Mouse (Mus musculus) CH12.LX (cell line): Measurements from ENCODE around the gene Arfip1. TPM values are rescaled to one million over a fixed set of nuclear protein-coding genes. Genes with fewer than 3 reads are reported as not detected.

Source experiments
- DNase-seq: peaks from one replicate; pipeline ENCODE4 v3.0.0-alpha.2; 2013; ENCODE audit errors: extremely low read depth
- H3K27ac ChIP-seq: 2 replicates; pipeline ENCODE4 v1.5.1; 2012; ENCODE audit warnings: low read depth, mild to moderate bottlenecking, control low read depth, moderate library complexity; ENCODE audit not compliant: insufficient read depth
- H3K27me3 ChIP-seq: replicated peaks from 2 replicates; pipeline ENCODE3; 2012; ENCODE audit warnings: inconsistent platforms
- H3K36me3 ChIP-seq, 2 experiments: replicated peaks in 1 of 2; 2 replicates each; pipeline versions ENCODE3 to v1.6.1; 2012; ENCODE audit warnings: inconsistent platforms in 1 of 2, low read length in 1 of 2, mild to moderate bottlenecking in 1 of 2, mixed read lengths in 1 of 2, moderate library complexity in 1 of 2; ENCODE audit not compliant: control insufficient read depth in 1 of 2, insufficient read depth in 1 of 2
- H3K4me1 ChIP-seq, 2 experiments: 2 replicates each; pipeline ENCODE4 v1.6.1; 2012; ENCODE audit warnings: inconsistent platforms in 1 of 2, moderate library complexity in 1 of 2; ENCODE audit not compliant: insufficient read depth in 2 of 2, control insufficient read depth in 1 of 2
- H3K4me2 ChIP-seq: 2 replicates; pipeline ENCODE4 v1.6.1; 2012; ENCODE audit warnings: low read depth, mild to moderate bottlenecking, control low read depth; ENCODE audit not compliant: poor library complexity, insufficient read depth, severe bottlenecking
- H3K4me3 ChIP-seq, 3 experiments: fragments of 150-350 bp in 1 of 3; sonication (generic) in 1 of 3; replicated peaks in 1 of 3; 2 replicates each; pipeline versions ENCODE3 to v1.5.1; 2011 to 2012; ENCODE audit warnings: low read depth in 2 of 3, low read length in 2 of 3, mild to moderate bottlenecking in 2 of 3, moderate library complexity in 2 of 3, control low read depth in 1 of 3, improper control_type of control experiment in 1 of 3, inconsistent platforms in 1 of 3, mixed read lengths in 1 of 3; ENCODE audit not compliant: poor library complexity in 1 of 3
- H3K79me2 ChIP-seq: replicated peaks from 2 replicates; pipeline ENCODE4 v1.6.1; 2012; ENCODE audit warnings: mild to moderate bottlenecking, moderate library complexity; ENCODE audit not compliant: control insufficient read depth, poor library complexity, insufficient read depth, severe bottlenecking; ENCODE audit errors: extremely low read depth
- H3K9ac ChIP-seq: 2 replicates; pipeline ENCODE4 v1.6.1; 2012; ENCODE audit warnings: low read depth, mild to moderate bottlenecking, control low read depth, moderate library complexity; ENCODE audit not compliant: insufficient read depth
- H3K9me3 ChIP-seq: replicated peaks from 2 replicates; pipeline ENCODE3; 2012; ENCODE audit warnings: low read length, inconsistent platforms, mixed read lengths
- CHD1 ChIP-seq: IDR thresholded peaks from 2 replicates; pipeline ENCODE4 v1.6.1; 2012; ENCODE audit warnings: low read depth, low read length, improper control_type of control experiment, inconsistent platforms
- E2F4 ChIP-seq: IDR thresholded peaks from 2 replicates; pipeline ENCODE4 v1.6.1; 2011; ENCODE audit warnings: low read depth, low read length, improper control_type of control experiment; ENCODE audit not compliant: insufficient replicate concordance
- ELF1 ChIP-seq: IDR thresholded peaks from 2 replicates; pipeline ENCODE4 v1.6.1; 2014; ENCODE audit warnings: low read depth, mild to moderate bottlenecking, inconsistent platforms, low read length, improper control_type of control experiment
- EP300 ChIP-seq: IDR thresholded peaks from 2 replicates; pipeline ENCODE4 v1.6.1; 2011; ENCODE audit warnings: low read length, improper control_type of control experiment
- IRF4 ChIP-seq: IDR thresholded peaks from 2 replicates; pipeline ENCODE4 v1.6.1; 2014; ENCODE audit warnings: low read depth, mild to moderate bottlenecking, inconsistent platforms, low read length, improper control_type of control experiment
- JUN ChIP-seq: IDR thresholded peaks from 2 replicates; pipeline ENCODE4 v1.6.1; 2011; ENCODE audit warnings: low read depth, mild to moderate bottlenecking, low read length, improper control_type of control experiment, moderate library complexity; ENCODE audit not compliant: insufficient read depth
- MAZ ChIP-seq: IDR thresholded peaks from 2 replicates; pipeline ENCODE4 v1.6.1; 2012; ENCODE audit warnings: low read depth, mild to moderate bottlenecking, inconsistent platforms, low read length, improper control_type of control experiment, moderate library complexity
- MEF2A ChIP-seq: IDR thresholded peaks from 2 replicates; pipeline ENCODE4 v1.6.1; 2014; ENCODE audit warnings: low read depth, mild to moderate bottlenecking, inconsistent platforms, low read length, improper control_type of control experiment, borderline replicate concordance
- MXI1 ChIP-seq: IDR thresholded peaks from 2 replicates; pipeline ENCODE4 v1.6.1; 2011; ENCODE audit warnings: mild to moderate bottlenecking, low read depth, low read length, improper control_type of control experiment
- MYC ChIP-seq: IDR thresholded peaks from 2 replicates; pipeline ENCODE4 v1.6.1; 2011; ENCODE audit warnings: low read depth, mild to moderate bottlenecking, improper control_type of control experiment, low read length
- NRF1 ChIP-seq: IDR thresholded peaks from 2 replicates; pipeline ENCODE4 v1.6.1; 2014; ENCODE audit warnings: low read depth, mild to moderate bottlenecking, inconsistent platforms, low read length, improper control_type of control experiment, moderate library complexity
- PAX5 ChIP-seq: IDR thresholded peaks from 2 replicates; pipeline ENCODE4 v1.6.1; 2012; ENCODE audit warnings: low read length, inconsistent platforms, mixed read lengths
- POLR2A ChIP-seq: IDR thresholded peaks from 2 replicates; pipeline ENCODE4 v1.6.1; 2011; ENCODE audit warnings: low read depth, mild to moderate bottlenecking, improper control_type of control experiment, low read length
- RAD21 ChIP-seq: IDR thresholded peaks from 2 replicates; pipeline ENCODE4 v1.6.1; 2011; ENCODE audit warnings: low read depth, mild to moderate bottlenecking, low read length, improper control_type of control experiment, moderate library complexity
- SIN3A ChIP-seq: IDR thresholded peaks from 2 replicates; pipeline ENCODE4 v1.6.1; 2012; ENCODE audit warnings: low read length, improper control_type of control experiment, inconsistent platforms
- SMC3 ChIP-seq: IDR thresholded peaks from 2 replicates; pipeline ENCODE4 v1.6.1; 2011; ENCODE audit warnings: low read depth, low read length, improper control_type of control experiment
- USF1 ChIP-seq: IDR thresholded peaks from 2 replicates; pipeline ENCODE4 v1.6.1; 2014; ENCODE audit warnings: low read depth, mild to moderate bottlenecking, inconsistent platforms, low read length, improper control_type of control experiment
- USF2 ChIP-seq: conservative IDR thresholded peaks from 2 replicates; pipeline ENCODE4 v1.6.1; 2011; ENCODE audit warnings: low read depth, low read length, improper control_type of control experiment
- ZC3H11A ChIP-seq: IDR thresholded peaks from 2 replicates; pipeline ENCODE4 v1.6.1; 2012; ENCODE audit warnings: low read depth, mild to moderate bottlenecking, inconsistent platforms, low read length, improper control_type of control experiment
- ZKSCAN1 ChIP-seq: IDR thresholded peaks from 2 replicates; pipeline ENCODE4 v1.6.1; 2012; ENCODE audit warnings: low read depth, inconsistent platforms, low read length, improper control_type of control experiment, borderline replicate concordance
- ZMIZ1 ChIP-seq: IDR thresholded peaks from 2 replicates; pipeline ENCODE4 v1.6.1; 2012; ENCODE audit warnings: low read depth, mild to moderate bottlenecking, inconsistent platforms, low read length, improper control_type of control experiment
- ZNF384 ChIP-seq: IDR thresholded peaks from 2 replicates; pipeline ENCODE4 v1.6.1; 2012; ENCODE audit warnings: low read depth, low read length, improper control_type of control experiment, inconsistent platforms
- dilution Hi-C: fragments of 300-500 bp; cut with MboI; formaldehyde crosslinking; loops from 2 replicates; pipeline ENCODE4 v1.14.3; 2020; ENCODE audit warnings: low sequenced_read_pairs; ENCODE audit not compliant: extremely low pct_unique_long_range_greater_than_20kb, extremely low pct_ligation_motif_present
- in situ Hi-C: fragments of 300-500 bp; cut with MboI; formaldehyde crosslinking; loops from 3 replicates; pipeline ENCODE4 v1.14.3; 2019; ENCODE audit warnings: low sequenced_read_pairs, low pct_ligation_motif_present, low pct_unique_long_range_greater_than_20kb, mixed read lengths
- polyA plus RNA-seq: library from polyadenylated mRNA; unstranded; fragments of >175 nt; gene quantifications from 2 replicates; pipeline ENCODE4 v1.2.1, GENCODE M21; 2012; ENCODE audit warnings: low read depth; ENCODE audit not compliant: insufficient read length
- total RNA-seq, 2 experiments: library from RNA; depleted of rRNA; stranded (reverse); fragments of 300-350 nt in 1 of 2; fragments of >200 nt in 1 of 2; gene quantifications; 2 replicates each; pipeline ENCODE4 v1.2.3; 2012 to 2014

Gene Arfip1
- total and polyA plus RNA-seq, 3 experiments = 29.6 to 66.5 (median 36.8) TPM

- no peaks in the 10 kb centered on the region for H3K79me2 ChIP-seq
- dilution Hi-C loops = no loop called here
- H3K36me3 ChIP-seq = no peaks in the 10 kb centered on the region
- no peaks in the 10 kb centered on the region for H3K9me3 ChIP-seq
- no peak overlapping the region for H3K9ac ChIP-seq
- in situ Hi-C loops = no loop called here
- H3K27me3 ChIP-seq = no peaks in the 10 kb centered on the region
- H3K4me1 ChIP-seq = peaks cover 2 to 3% of the 10 kb centered on the region in 2 experiments; a peak in 1 of 4 replicates
- no peak for DNase-seq
- H3K27ac ChIP-seq = no peak overlapping the region
- no peak overlapping the region for H3K4me2 ChIP-seq
- TF ChIP-seq EP300 (no peak), POLR2A (no peak)
- TF ChIP-seq, all 38 proteins: peak for 0
- H3K4me3 ChIP-seq = no peak overlapping the region
Observed at GRCm38 (mm10) chr3:84460952-84461351, 121.5 kb downstream of the Arfip1 start.

GRCm38 (mm10) chr3:84460499-84460898, 121.9 kb downstream of the Arfip1 start:
- Histone ChIP-seq H3K4me2 (no peak overlapping the region), H3K27me3 (no peaks in the 10 kb centered on the region), H3K9me3 (no peaks in the 10 kb centered on the region)
- no peak for TF ChIP-seq MYC
- TF ChIP-seq RAD21 = no peak
- TF ChIP-seq ZC3H11A = no peak
- no peak for TF ChIP-seq ZMIZ1
- TF ChIP-seq ZNF384 = no peak
- TF ChIP-seq MXI1 = no peak
- TF ChIP-seq USF2 = no peak
- TF ChIP-seq SIN3A = no peak
- TF ChIP-seq CHD1 = no peak
- no peak for TF ChIP-seq NRF1
- TF ChIP-seq MAZ = no peak
- TF ChIP-seq PAX5 = no peak
- TF ChIP-seq JUN = no peak
- no peak for TF ChIP-seq ZKSCAN1
- no peak for TF ChIP-seq SMC3
- no peak for TF ChIP-seq USF1
- no peak for TF ChIP-seq MEF2A
- no peak for TF ChIP-seq ELF1
- no peak for TF ChIP-seq E2F4
- TF ChIP-seq IRF4 = no peak
- TF ChIP-seq, all 38 proteins: peak for 0
- dilution Hi-C loops = no loop called here
- no peak for DNase-seq
- H3K4me3 ChIP-seq = no peak overlapping the region
- no peak overlapping the region for H3K9ac ChIP-seq
- H3K79me2 ChIP-seq = no peaks in the 10 kb centered on the region
- no peak overlapping the region for H3K27ac ChIP-seq
- H3K4me1 ChIP-seq = peaks cover 2 to 3% of the 10 kb centered on the region in 2 experiments; a peak in 1 of 4 replicates
- in situ Hi-C loops = no loop called here
- H3K36me3 ChIP-seq = no peaks in the 10 kb centered on the region
